Mouse (Mus musculus): ENCODE measurements at regions not wholly inside any gene's neighbourhood (a gene's known extent, or its start where the extent isn't known, plus 50 kb on each side); places are given as distances from the start of the nearest gene placed in this dataset.

GRCm38 (mm10) chr8:30915127-30915526 is 2513.4 kb upstream of the 5930422O12Rik start:
- no peak for ATAC-seq (ENCODE audit: low FRiP score, low TSS enrichment)
- Histone ChIP-seq H3K27me3 (ENCODE audit: insufficient read depth, low read length) (no peaks in the 10 kb centered on the region), H3K4me2 (replicated peaks; ENCODE audit: low read depth, low read length) (no peak overlapping the region), H3K36me3 (ENCODE audit: insufficient read depth, low read length) (no peaks in the 10 kb centered on the region), H3K27ac (ENCODE audit: low read length) (no peak overlapping the region), H3K9ac (replicated peaks; ENCODE audit: low read length) (no peak overlapping the region), H3K4me1 (ENCODE audit: insufficient read depth, low read length) (peaks cover 9% of the 10 kb centered on the region; the same call in 1 of the 2 replicates), H3K9me3 (ENCODE audit: low read length) (no peaks in the 10 kb centered on the region), H3K4me3 (ENCODE audit: low read length) (no peak overlapping the region)
- 62% methylated on average over 7 of the region's 7 CpGs for whole genome bisulfite sequencing

DNA sequence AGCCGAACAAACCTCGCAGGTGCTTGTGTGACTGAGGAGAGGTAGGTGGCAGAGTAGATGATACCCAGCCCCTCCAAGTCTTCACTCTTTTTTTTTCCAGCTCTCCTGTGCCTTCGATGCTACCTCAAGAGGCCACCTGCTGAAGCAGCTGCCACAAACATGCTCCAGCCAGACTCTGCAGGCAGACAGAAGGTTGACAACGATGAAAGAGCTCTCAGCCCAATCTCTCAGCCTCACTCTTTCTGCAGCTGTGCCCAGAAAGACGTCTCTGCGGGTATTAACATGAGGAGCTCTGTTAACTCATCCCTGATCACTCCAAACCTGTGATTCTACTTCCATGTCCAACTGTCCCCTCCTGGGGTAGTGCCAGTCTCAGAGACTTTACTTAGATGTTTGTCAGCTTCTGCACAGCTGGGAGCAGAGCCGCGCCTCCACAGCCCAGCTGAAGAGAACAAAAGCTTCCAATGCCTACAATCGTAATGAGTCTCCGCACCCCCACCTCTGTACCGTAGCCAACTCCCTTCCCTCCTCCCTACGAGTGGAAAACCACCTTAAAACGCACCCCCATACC is 2512.8 kb upstream of the 5930422O12Rik start:
- H3K27ac ChIP-seq (ENCODE audit: low read length) = no peak overlapping the region

GRCm38 (mm10) chr8:30916184-30916751 is 2512.2 kb upstream of the 5930422O12Rik start:
- Histone ChIP-seq H3K36me3 (ENCODE audit: insufficient read depth, low read length) (no peaks in the 10 kb centered on the region), H3K27me3 (ENCODE audit: insufficient read depth, low read length) (no peaks in the 10 kb centered on the region), H3K27ac (ENCODE audit: low read length) (no peak overlapping the region), H3K4me1 (ENCODE audit: insufficient read depth, low read length) (peaks cover 11% of the 10 kb centered on the region; the same call in 1 of the 2 replicates), H3K4me3 (ENCODE audit: low read length) (peak overlapping the region; percentile 57), H3K9ac (replicated peaks; ENCODE audit: low read length) (peak overlapping the region; percentile 64), H3K4me2 (replicated peaks; ENCODE audit: low read depth, low read length) (peak overlapping the region; percentile 94), H3K9me3 (ENCODE audit: low read length) (no peaks in the 10 kb centered on the region)
- peak; percentile 55; the same call in 1 of the 2 replicates for ATAC-seq (ENCODE audit: low FRiP score, low TSS enrichment)
- 2% methylated on average over 12 of the region's 12 CpGs for WGBS

More for the DNA sequence above, 2512.8 kb upstream of the 5930422O12Rik start:
- H3K9me3 ChIP-seq (ENCODE audit: low read length) = no peaks in the 10 kb centered on the region
- WGBS = 11% methylated on average over 13 of the region's 13 CpGs
- no peaks in the 10 kb centered on the region for H3K36me3 ChIP-seq (ENCODE audit: insufficient read depth, low read length)
- no peaks in the 10 kb centered on the region for H3K27me3 ChIP-seq (ENCODE audit: insufficient read depth, low read length)
- peaks cover 9% of the 10 kb centered on the region; the same call in 1 of the 2 replicates for H3K4me1 ChIP-seq (ENCODE audit: insufficient read depth, low read length)
- peak overlapping the region; percentile 64 for H3K9ac ChIP-seq (replicated peaks; ENCODE audit: low read length)
- H3K4me3 ChIP-seq (ENCODE audit: low read length) = peak overlapping the region; percentile 57
- peak; percentile 86 for ATAC-seq (ENCODE audit: low FRiP score, low TSS enrichment)
- H3K4me2 ChIP-seq (replicated peaks; ENCODE audit: low read depth, low read length) = peak overlapping the region; percentile 94

DNA sequence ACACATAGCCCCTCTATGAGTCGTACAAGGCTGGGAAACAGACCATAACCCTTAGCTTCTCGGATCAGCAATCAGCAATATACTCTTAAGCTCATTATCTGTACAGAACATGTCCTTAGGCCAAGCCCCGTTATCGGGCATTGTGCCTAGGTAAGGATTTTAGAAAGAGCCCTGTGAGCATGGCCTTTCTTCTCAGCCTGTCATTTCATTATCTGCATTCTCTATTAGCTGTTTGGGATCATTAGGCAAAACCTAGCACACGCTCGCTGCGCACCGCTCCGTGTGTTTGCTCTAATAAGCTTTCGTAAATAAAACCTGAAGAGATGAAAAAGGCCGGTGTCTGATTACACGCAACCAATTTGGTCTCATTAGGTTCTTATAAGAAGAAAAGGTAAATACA is 2507.1 kb upstream of the 5930422O12Rik start:
- H3K36me3 ChIP-seq (ENCODE audit: insufficient read depth, low read length) = no peaks in the 10 kb centered on the region
- WGBS = 63% methylated on average over 12 of the region's 12 CpGs
- H3K4me2 ChIP-seq (replicated peaks; ENCODE audit: low read depth, low read length) = no peak overlapping the region
- H3K27me3 ChIP-seq (ENCODE audit: insufficient read depth, low read length) = peaks cover 8% of the 10 kb centered on the region; the same call in 1 of the 2 replicates
- H3K4me1 ChIP-seq (ENCODE audit: insufficient read depth, low read length) = peaks cover 6% of the 10 kb centered on the region; the same call in 1 of the 2 replicates
- H3K27ac ChIP-seq (ENCODE audit: low read length) = no peak overlapping the region
- H3K9me3 ChIP-seq (ENCODE audit: low read length) = no peaks in the 10 kb centered on the region
- H3K4me3 ChIP-seq (ENCODE audit: low read length) = no peak overlapping the region
- H3K9ac ChIP-seq (replicated peaks; ENCODE audit: low read length) = no peak overlapping the region
- no peak; the same call in 1 of the 2 replicates for ATAC-seq (ENCODE audit: low FRiP score, low TSS enrichment)

DNA sequence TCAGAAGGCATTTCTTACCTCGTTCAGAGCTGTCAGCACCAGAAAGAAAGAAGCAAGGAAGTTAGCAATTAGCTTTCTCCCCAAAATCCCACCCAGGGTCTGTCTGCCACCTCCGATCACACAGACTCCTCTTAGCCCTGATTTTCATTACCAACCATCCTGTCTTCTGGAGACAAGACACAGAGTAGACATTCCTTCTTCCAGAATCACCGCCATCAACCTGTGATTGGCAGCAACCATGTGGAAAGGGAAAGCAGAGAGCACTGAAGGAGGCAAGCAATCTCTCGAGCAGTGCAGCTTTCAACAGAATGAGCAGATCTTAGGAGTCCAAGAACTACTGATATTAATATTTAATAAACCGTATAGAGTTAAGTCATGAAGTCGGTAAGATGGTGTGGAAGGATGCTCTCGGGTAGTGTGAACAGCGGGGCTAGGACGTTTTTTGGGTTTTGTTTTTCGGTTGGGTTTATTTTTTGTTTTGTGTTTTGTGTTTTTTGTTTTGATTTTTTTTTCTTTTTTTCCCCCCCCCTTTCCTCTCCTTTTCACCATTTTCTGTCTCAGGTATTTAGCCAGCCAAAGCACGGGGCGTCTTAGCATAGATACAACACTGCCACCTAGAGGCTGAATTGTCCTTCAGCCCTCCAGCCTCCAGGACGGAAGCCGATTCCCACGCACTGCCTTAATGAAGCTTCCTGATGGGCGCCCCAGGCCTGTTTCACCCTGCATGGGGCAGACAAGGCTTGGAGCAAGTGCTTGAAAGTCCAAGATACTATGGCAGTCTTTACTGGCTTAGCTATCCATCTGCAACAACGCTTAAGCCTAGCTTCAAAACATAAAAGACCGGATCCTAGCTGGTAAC is 2505.0 kb upstream of the 5930422O12Rik start:
- no peak overlapping the region for H3K27ac ChIP-seq (ENCODE audit: low read length)
- 0 out of 2 replicates have a peak overlapping the region, but pooled peaks have one; percentile 0 for H3K4me3 ChIP-seq (ENCODE audit: low read length)
- H3K9ac ChIP-seq (replicated peaks; ENCODE audit: low read length) = no peak overlapping the region
- H3K4me2 ChIP-seq (replicated peaks; ENCODE audit: low read depth, low read length) = no peak overlapping the region
- no peaks in the 10 kb centered on the region for H3K36me3 ChIP-seq (ENCODE audit: insufficient read depth, low read length)
- H3K4me1 ChIP-seq (ENCODE audit: insufficient read depth, low read length) = 0 out of 2 replicates have a peak, but pooled peaks cover 5% of the 10 kb centered on the region
- H3K27me3 ChIP-seq (ENCODE audit: insufficient read depth, low read length) = peaks cover 8% of the 10 kb centered on the region; the same call in 1 of the 2 replicates
- H3K9me3 ChIP-seq (ENCODE audit: low read length) = no peaks in the 10 kb centered on the region
- 40% methylated on average over 18 of the region's 18 CpGs for WGBS
- peak; percentile 88 for ATAC-seq (ENCODE audit: low FRiP score, low TSS enrichment)

DNA sequence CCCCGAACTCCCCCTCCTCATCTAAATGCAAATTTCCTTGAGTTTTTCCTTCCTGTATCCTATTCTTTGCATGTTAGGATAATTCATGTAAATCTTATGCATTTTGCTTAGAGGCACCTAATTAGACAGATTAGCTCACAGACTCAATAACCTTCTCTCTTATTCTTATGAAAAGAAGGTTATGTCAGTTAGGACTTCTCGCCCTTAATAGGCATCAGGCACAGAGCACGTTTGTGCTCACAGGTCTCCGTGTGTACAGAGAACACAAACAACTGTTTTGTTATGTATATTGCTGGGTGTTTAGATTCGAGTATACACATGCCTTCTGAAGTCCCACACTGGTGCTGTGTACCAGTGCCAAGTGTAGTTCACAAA is 2504.4 kb upstream of the 5930422O12Rik start:
- H3K9ac ChIP-seq (replicated peaks; ENCODE audit: low read length) = no peak overlapping the region
- no peaks in the 10 kb centered on the region for H3K36me3 ChIP-seq (ENCODE audit: insufficient read depth, low read length)
- H3K9me3 ChIP-seq (ENCODE audit: low read length) = no peaks in the 10 kb centered on the region
- 43% methylated on average over 5 of the region's 5 CpGs for WGBS
- 0 out of 2 replicates have a peak overlapping the region, but pooled peaks have one; percentile 0 for H3K4me3 ChIP-seq (ENCODE audit: low read length)
- 0 out of 2 replicates have a peak, but pooled peaks cover 5% of the 10 kb centered on the region for H3K4me1 ChIP-seq (ENCODE audit: insufficient read depth, low read length)
- no peak for ATAC-seq (ENCODE audit: low FRiP score, low TSS enrichment)
- no peak overlapping the region for H3K4me2 ChIP-seq (replicated peaks; ENCODE audit: low read depth, low read length)
- H3K27ac ChIP-seq (ENCODE audit: low read length) = no peak overlapping the region
- H3K27me3 ChIP-seq (ENCODE audit: insufficient read depth, low read length) = peaks cover 8% of the 10 kb centered on the region; the same call in 1 of the 2 replicates

DNA sequence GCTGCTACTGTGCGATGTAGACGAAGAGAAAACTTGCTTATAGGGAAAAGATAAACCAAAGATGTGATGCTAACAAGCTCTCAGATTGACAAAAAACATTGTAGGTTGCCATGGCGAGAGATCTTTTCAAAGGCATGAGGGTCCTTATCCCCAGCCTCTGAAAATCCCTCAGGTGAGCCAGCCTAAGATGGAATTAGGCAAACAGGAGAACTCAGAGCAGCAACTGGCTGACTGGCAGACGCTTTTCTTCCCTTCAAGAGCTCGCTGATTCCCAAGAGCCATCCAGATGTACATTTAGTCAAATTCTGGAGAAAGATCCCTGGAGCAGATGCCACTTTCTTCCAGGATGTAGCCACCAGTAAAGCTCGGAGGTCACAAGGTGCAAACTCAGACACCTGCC is 2503.9 kb upstream of the 5930422O12Rik start:
- H3K4me3 ChIP-seq (ENCODE audit: low read length) = no peak overlapping the region
- H3K4me1 ChIP-seq (ENCODE audit: insufficient read depth, low read length) = 0 out of 2 replicates have a peak, but pooled peaks cover 5% of the 10 kb centered on the region
- H3K9ac ChIP-seq (replicated peaks; ENCODE audit: low read length) = no peak overlapping the region
- 77% methylated on average over 6 of the region's 6 CpGs for WGBS
- H3K36me3 ChIP-seq (ENCODE audit: insufficient read depth, low read length) = no peaks in the 10 kb centered on the region
- no peak for ATAC-seq (ENCODE audit: low FRiP score, low TSS enrichment)
- no peaks in the 10 kb centered on the region for H3K9me3 ChIP-seq (ENCODE audit: low read length)
- peaks cover 8% of the 10 kb centered on the region; the same call in 1 of the 2 replicates for H3K27me3 ChIP-seq (ENCODE audit: insufficient read depth, low read length)
- H3K27ac ChIP-seq (ENCODE audit: low read length) = no peak overlapping the region
- H3K4me2 ChIP-seq (replicated peaks; ENCODE audit: low read depth, low read length) = no peak overlapping the region

GRCm38 (mm10) chr8:30937449-30938075 is 2490.9 kb upstream of the 5930422O12Rik start:
- H3K27me3 ChIP-seq (ENCODE audit: insufficient read depth, low read length) = no peaks in the 10 kb centered on the region
- no peaks in the 10 kb centered on the region for H3K9me3 ChIP-seq (ENCODE audit: low read length)
- H3K9ac ChIP-seq (replicated peaks; ENCODE audit: low read length) = no peak overlapping the region
- 78% methylated on average over 4 of the region's 4 CpGs for WGBS
- ATAC-seq (ENCODE audit: low FRiP score, low TSS enrichment) = no peak
- H3K4me3 ChIP-seq (ENCODE audit: low read length) = no peak overlapping the region
- H3K4me2 ChIP-seq (replicated peaks; ENCODE audit: low read depth, low read length) = no peak overlapping the region
- H3K4me1 ChIP-seq (ENCODE audit: insufficient read depth, low read length) = no peaks in the 10 kb centered on the region
- no peaks in the 10 kb centered on the region for H3K36me3 ChIP-seq (ENCODE audit: insufficient read depth, low read length)
- no peak overlapping the region for H3K27ac ChIP-seq (ENCODE audit: low read length)

DNA sequence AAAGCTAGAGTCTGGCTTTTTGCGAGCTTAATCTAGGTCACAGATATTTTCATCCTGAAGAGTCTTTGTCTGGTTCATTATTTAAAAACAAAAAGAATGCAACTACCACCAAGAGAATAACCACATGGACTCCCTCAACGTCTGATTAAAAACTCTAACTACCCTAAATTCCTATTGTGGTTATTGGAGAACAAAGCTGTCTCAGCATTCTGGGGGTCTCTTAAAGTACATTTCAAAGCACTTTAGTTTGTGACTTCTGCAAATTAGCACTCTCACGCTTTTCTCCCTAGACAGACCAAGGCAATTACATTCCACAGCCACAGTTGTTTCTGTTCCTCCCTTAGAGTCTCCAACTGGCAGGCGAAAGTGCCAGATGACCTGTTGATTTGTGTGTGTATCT is 2487.6 kb upstream of the 5930422O12Rik start:
- peak overlapping the region; percentile 52 for H3K27ac ChIP-seq (ENCODE audit: low read length)
- 31% methylated on average over 4 of the region's 4 CpGs for WGBS

More for the DNA sequence above, 2487.6 kb upstream of the 5930422O12Rik start:
- Histone ChIP-seq H3K9ac (replicated peaks; ENCODE audit: low read length) (no peak overlapping the region), H3K4me3 (ENCODE audit: low read length) (no peak overlapping the region), H3K4me2 (replicated peaks; ENCODE audit: low read depth, low read length) (no peak overlapping the region), H3K27me3 (ENCODE audit: insufficient read depth, low read length) (no peaks in the 10 kb centered on the region), H3K4me1 (ENCODE audit: insufficient read depth, low read length) (no peaks in the 10 kb centered on the region), H3K9me3 (ENCODE audit: low read length) (no peaks in the 10 kb centered on the region), H3K36me3 (ENCODE audit: insufficient read depth, low read length) (no peaks in the 10 kb centered on the region)
- ATAC-seq (ENCODE audit: low FRiP score, low TSS enrichment) = no peak
